Mouse (Mus musculus): Measurements from ENCODE around the gene Stt3b.

DNA sequence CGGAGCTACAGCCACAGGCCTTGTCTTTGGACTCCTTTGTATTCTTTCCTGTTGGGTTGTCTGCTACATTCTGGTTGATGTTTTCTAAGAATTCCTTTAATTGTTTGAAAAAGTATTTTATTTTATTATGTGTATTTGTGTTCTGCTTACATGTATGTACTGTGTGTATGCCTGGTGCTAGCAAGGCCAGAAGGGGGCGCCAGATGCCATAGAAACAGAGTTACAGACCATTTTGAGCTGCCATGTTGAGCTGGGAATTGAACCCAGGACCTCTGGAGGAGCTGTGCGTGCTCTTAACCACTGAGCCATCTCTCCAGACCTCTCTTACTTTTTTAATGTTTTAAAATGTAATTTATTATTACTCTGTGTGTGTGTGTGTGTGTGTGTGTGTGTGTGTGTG, 117.3 kb downstream of the Stt3b start:
- TF ChIP-seq CTCF (IDR thresholded peaks at IDR 0.05; ENCODE audit: low read depth, low read length) = no peak
- no peak for TF ChIP-seq GATA1 (IDR thresholded peaks at IDR 0.05; ENCODE audit: borderline replicate concordance, low read length)
- TF ChIP-seq POLR2AphosphoS5 (IDR thresholded peaks at IDR 0.05; ENCODE audit: insufficient replicate concordance, low read depth, low read length) = no peak

Measured in G1E (cell line).